Mouse (Mus musculus) C3H10T1/2 (cell line): Measurements from ENCODE around the gene N4bp2l2. TPM values are rescaled to one million over a fixed set of nuclear protein-coding genes. Genes with fewer than 3 reads are reported as not detected.

Experiments
- polyA plus RNA-seq, 2 experiments: library from polyadenylated mRNA; unstranded; fragments of >200 nt; fragmentation: generic; extraction: Trizol; gene quantifications; one replicate each; pipeline ENCODE4 v1.2.1; 2012; ENCODE audit warnings: missing spikeins in 2 of 2

N4bp2l2 gene
- 10 to 100 TPM in 1 of 2 experiments, 1 to 10 TPM in 1; 2.3 to 12.9 TPM for polyA plus RNA-seq

GRCm38 (mm10) chr5:150666133-150666739 is at the start of gene N4bp2l2:
N4bp2l2 (minus strand) TSS chr5:150666183.

GRCm38 (mm10) chr5:150673153-150673835 is 7.3 kb upstream of the N4bp2l2 start, which contains the start of gene Pds5b:
Pds5b (plus strand) TSS chr5:150673739.

GRCm38 (mm10) chr5:150597088-150597487 is 68.9 kb downstream of the N4bp2l2 start, which contains the start of gene N4bp2l1:
N4bp2l1 (minus strand) TSS chr5:150597188.

Other genes starting within 250 kb of the N4bp2l2 start
- gene Zar1l, start 148.0 kb downstream of the N4bp2l2 start, polyA plus RNA-seq = not detected
- gene Brca2, start 143.6 kb downstream of the N4bp2l2 start, polyA plus RNA-seq = 1 to 10 TPM; 1.2 to 3.6 TPM
- 1 to 10 TPM in 1 of 2 experiments, under 1 TPM in 1; 0.37 to 3.1 TPM for gene N4bp2l1, start 69.0 kb downstream of the N4bp2l2 start, polyA plus RNA-seq
- gene Pds5b, start 7.6 kb upstream of the N4bp2l2 start, polyA plus RNA-seq = 1 to 10 TPM in 1 of 2 experiments, under 1 TPM in 1; 0.39 to 4.1 TPM